Mouse (Mus musculus): ENCODE results near the gene Cabp4.

- TF ChIP-seq USF1 (IDR thresholded peaks at IDR 0.05; ENCODE audit: low read depth) (no peak), CTCF (IDR thresholded peaks at IDR 0.05; ENCODE audit: control insufficient read depth, insufficient read depth, insufficient read length) (no peak), MAX (IDR thresholded peaks at IDR 0.05) (no peak), MYOD1 (IDR thresholded peaks at IDR 0.05; ENCODE audit: control insufficient read depth, insufficient read length, low read depth) (no peak), FOSL1 (IDR thresholded peaks at IDR 0.05; ENCODE audit: insufficient read depth, low read length, poor library complexity, severe bottlenecking) (no peak)
Observed at GRCm38 (mm10) chr19:4089128-4089527, 54.7 kb downstream of the Cabp4 start.
